Mouse (Mus musculus): ENCODE measurements around the gene 2210010C04Rik. TPM values are rescaled to one million over a fixed set of nuclear protein-coding genes. Genes with fewer than 3 reads are reported as not detected.

The 2210010C04Rik gene
- polyA plus RNA-seq (2015; fragmentation: Nextera tagmentation; extraction: Ambion mirVana) = 5.9 and 18.4 TPM in 2 replicates

GRCm38 (mm10) chr6:41035409-41035808, at the start of gene 2210010C04Rik:
Gene 2210010C04Rik, minus strand, starts transcription at chr6:41035509.

GRCm38 (mm10) chr6:40999379-40999778, 35.9 kb downstream of the 2210010C04Rik start, which contains the start of gene Gm2663:
Gene Gm2663, minus strand, starts transcription at chr6:40999479.

Other genes with a start within 250 kb of the 2210010C04Rik start
- gene Moxd2, start 148.0 kb downstream of the 2210010C04Rik start, polyA plus RNA-seq (2015; fragmentation: Nextera tagmentation; extraction: Ambion mirVana) = not detected in 2 replicates
- not detected in 2 replicates for gene Prss58, start 135.1 kb downstream of the 2210010C04Rik start, polyA plus RNA-seq (2015; fragmentation: Nextera tagmentation; extraction: Ambion mirVana)
- not detected in 2 replicates for gene 1700074P13Rik, start 95.0 kb downstream of the 2210010C04Rik start, polyA plus RNA-seq (2015; fragmentation: Nextera tagmentation; extraction: Ambion mirVana)
- not detected in 2 replicates for gene Gm4744, start 83.6 kb downstream of the 2210010C04Rik start, polyA plus RNA-seq (2015; fragmentation: Nextera tagmentation; extraction: Ambion mirVana)
- gene 1810009J06Rik, start 70.8 kb downstream of the 2210010C04Rik start, polyA plus RNA-seq (2015; fragmentation: Nextera tagmentation; extraction: Ambion mirVana) = 1.4 and 13.1 TPM in 2 replicates
- 0.96 and 11.2 TPM in 2 replicates for gene Gm2663, start 36.0 kb downstream of the 2210010C04Rik start, polyA plus RNA-seq (2015; fragmentation: Nextera tagmentation; extraction: Ambion mirVana)